Mouse (Mus musculus) embryonic facial prominence, embryonic 15.5 days (tissue): ENCODE results near the gene Cyp24a1. TPM values are rescaled to one million over a fixed set of nuclear protein-coding genes. Genes with fewer than 3 reads are reported as not detected.
A peak's percentile ranks its signal among the peaks of the same experiment; 100 is the strongest.
"Not testable (repeated sequence)": the region's sequence is repeated elsewhere in the genome, so short reads cannot be mapped to it uniquely, and the experiment has no call there.

ENCODE experiments used
- ATAC-seq: fragments of 200-750 bp; cut with Nextera tagmentation; 2 replicates; pipeline ENCODE4 v1.8.0; 2017; ENCODE audit warnings: low read depth, moderate TSS enrichment; ENCODE audit not compliant: insufficient number of reproducible peaks, low FRiP score, low TSS enrichment
- H3K27ac ChIP-seq: fragments of 300-500 bp; sonication (generic); replicated peaks from 2 replicates; pipeline ENCODE4 v1.5.1; 2015; ENCODE audit warnings: mild to moderate bottlenecking, inconsistent platforms
- H3K27me3 ChIP-seq: fragments of 300-500 bp; sonication (generic); 2 replicates; pipeline ENCODE4 v1.6.1; 2015; ENCODE audit warnings: inconsistent platforms
- H3K36me3 ChIP-seq: fragments of 300-500 bp; sonication (generic); 2 replicates; pipeline ENCODE4 v1.6.1; 2015; ENCODE audit warnings: mild to moderate bottlenecking, inconsistent platforms
- H3K4me1 ChIP-seq: fragments of 300-500 bp; sonication (generic); 2 replicates; pipeline ENCODE4 v1.6.1; 2015; ENCODE audit warnings: inconsistent platforms
- H3K4me2 ChIP-seq: fragments of 300-500 bp; sonication (generic); replicated peaks from 2 replicates; pipeline ENCODE4 v1.6.1; 2015; ENCODE audit warnings: mild to moderate bottlenecking, inconsistent platforms
- H3K4me3 ChIP-seq: fragments of 300-500 bp; sonication (generic); replicated peaks from 2 replicates; pipeline ENCODE4 v1.5.1; 2015; ENCODE audit warnings: mild to moderate bottlenecking, inconsistent platforms
- H3K9ac ChIP-seq: fragments of 300-500 bp; sonication (generic); 2 replicates; pipeline ENCODE4 v1.6.1; 2015; ENCODE audit warnings: inconsistent platforms
- H3K9me3 ChIP-seq: fragments of 300-500 bp; sonication (generic); replicated peaks from 2 replicates; pipeline ENCODE4 v1.6.1; 2016; ENCODE audit warnings: inconsistent platforms
- WGBS: fragments of 180-500 bp; shearing (Covaris S2); methylation state at CpG from one replicate; pipeline ENCODE4 v1.1.7; 2015; 5-methylcytosine and 5-hydroxymethylcytosine counted together
- polyA plus RNA-seq: library from polyadenylated mRNA; unstranded; fragments of >200 nt; fragmentation: Nextera tagmentation; extraction: Ambion mirVana; gene quantifications from 2 replicates; pipeline ENCODE4 v1.2.1, GENCODE M21; 2015

Cyp24a1 gene
- polyA plus RNA-seq, 1 experiment from 2014 or later = 0.09 TPM

DNA sequence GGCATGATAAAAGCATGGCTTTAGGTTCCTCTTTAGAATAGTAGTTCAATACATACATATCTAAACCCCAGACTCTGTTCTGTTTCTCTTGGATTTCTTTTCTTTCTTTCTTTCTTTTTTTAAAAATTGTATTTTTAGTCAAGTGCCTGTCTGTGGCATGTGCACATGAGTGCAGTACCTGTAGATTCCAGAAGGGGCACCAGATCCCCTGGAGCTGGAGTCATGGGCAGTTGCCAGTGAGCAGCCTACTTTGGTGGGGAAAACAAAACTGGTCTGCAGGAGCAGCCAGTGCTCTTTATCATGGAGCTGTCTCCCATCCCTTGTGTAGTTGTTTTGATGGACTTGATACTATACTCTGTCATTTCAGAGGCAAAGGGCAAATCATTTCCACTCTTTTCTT, 28.9 kb downstream of the Cyp24a1 start:
- Histone ChIP-seq H3K27ac (no peak overlapping the region), H3K4me3 (no peak overlapping the region), H3K4me1 (no peaks in the 10 kb centered on the region), H3K9ac (no peak overlapping the region), H3K36me3 (no peaks in the 10 kb centered on the region), H3K9me3 (no peaks in the 10 kb centered on the region), H3K27me3 (peaks cover 5% of the 10 kb centered on the region; the same call in 1 of the 2 replicates), H3K4me2 (no peak overlapping the region)
- no peak for ATAC-seq

DNA sequence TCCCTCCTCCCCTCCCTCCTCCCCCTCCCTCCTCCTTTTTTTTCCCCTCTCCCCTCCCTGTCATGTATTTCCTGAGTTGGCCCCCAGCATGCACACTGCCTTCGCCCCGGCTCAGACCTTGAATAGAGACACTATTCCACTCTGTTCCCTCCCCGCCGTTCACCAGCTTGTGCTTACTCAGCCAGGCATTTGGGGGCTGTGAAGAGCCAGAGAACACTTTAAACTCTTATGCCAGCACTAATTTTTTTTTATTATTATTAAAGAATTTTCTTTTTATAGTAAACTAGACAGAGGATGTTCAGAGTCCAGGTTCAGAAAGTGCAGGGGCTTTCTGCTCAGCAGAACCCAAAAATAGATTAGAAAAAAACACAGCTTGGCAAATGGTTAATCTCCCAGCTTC, 32.1 kb downstream of the Cyp24a1 start:
- Histone ChIP-seq H3K9ac (no peak overlapping the region), H3K9me3 (no peaks in the 10 kb centered on the region), H3K4me1 (no peaks in the 10 kb centered on the region), H3K36me3 (no peaks in the 10 kb centered on the region), H3K4me3 (no peak overlapping the region), H3K4me2 (no peak overlapping the region), H3K27me3 (peaks cover 5% of the 10 kb centered on the region; the same call in 1 of the 2 replicates), H3K27ac (no peak overlapping the region)
- 50% methylated on average over 2 of the region's 4 CpGs for WGBS
- ATAC-seq = no peak

DNA sequence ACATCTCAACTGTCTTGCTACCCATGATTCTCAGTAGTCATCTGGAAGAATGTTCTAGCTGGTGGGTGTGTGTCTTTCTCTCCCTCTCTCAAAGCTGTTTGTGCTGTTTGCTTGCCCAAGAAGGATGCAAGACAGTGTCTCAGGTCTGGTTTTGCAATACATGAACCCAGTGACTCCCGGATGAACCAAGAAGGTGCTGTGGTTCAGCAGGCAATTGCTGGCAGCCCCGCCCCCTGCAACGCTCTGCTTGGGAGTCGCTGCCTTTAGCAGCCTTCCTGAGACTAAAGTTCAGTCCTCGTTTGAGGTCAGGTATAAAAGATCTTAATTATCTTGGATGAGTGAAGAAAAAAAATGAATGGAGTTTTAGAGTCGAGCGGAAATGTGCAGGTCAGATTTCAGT, 35.3 kb downstream of the Cyp24a1 start:
- no peaks in the 10 kb centered on the region for H3K36me3 ChIP-seq
- no peak for ATAC-seq
- H3K27me3 ChIP-seq = 0 out of 2 replicates have a peak, but pooled peaks cover 5% of the 10 kb centered on the region
- WGBS = 56% methylated on average over 7 of the region's 7 CpGs
- H3K9me3 ChIP-seq = no peaks in the 10 kb centered on the region
- no peak overlapping the region for H3K4me3 ChIP-seq
- H3K27ac ChIP-seq = no peak overlapping the region
- no peak overlapping the region for H3K4me2 ChIP-seq
- no peaks in the 10 kb centered on the region for H3K4me1 ChIP-seq
- H3K9ac ChIP-seq = no peak overlapping the region

DNA sequence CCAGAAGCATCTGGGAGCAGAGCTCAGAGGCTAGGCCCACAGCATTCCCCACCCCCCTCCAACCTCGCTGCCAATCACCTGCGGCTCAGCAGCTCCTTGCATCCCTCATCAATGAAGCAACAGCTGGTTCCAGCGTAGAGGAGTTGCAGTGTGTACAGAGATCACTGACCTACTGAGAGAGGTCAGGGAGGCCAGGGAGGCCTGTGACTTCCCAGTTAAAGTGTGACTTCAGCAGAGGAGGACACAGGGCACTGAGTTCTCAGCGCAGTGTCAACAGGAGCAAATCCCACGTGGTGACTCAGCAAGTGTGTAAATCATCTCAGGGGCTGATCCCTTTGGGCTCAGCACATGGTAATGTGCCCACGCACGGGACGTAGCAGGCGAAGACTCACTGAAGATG, 37.1 kb downstream of the Cyp24a1 start:
- no peaks in the 10 kb centered on the region for H3K4me1 ChIP-seq
- WGBS = 37% methylated on average over 9 of the region's 9 CpGs
- 0 out of 2 replicates have a peak, but pooled peaks cover 5% of the 10 kb centered on the region for H3K27me3 ChIP-seq
- H3K9ac ChIP-seq = no peak overlapping the region
- H3K9me3 ChIP-seq = no peaks in the 10 kb centered on the region
- no peak overlapping the region for H3K4me2 ChIP-seq
- H3K27ac ChIP-seq = no peak overlapping the region
- no peak overlapping the region for H3K4me3 ChIP-seq
- no peaks in the 10 kb centered on the region for H3K36me3 ChIP-seq
- no peak for ATAC-seq

DNA sequence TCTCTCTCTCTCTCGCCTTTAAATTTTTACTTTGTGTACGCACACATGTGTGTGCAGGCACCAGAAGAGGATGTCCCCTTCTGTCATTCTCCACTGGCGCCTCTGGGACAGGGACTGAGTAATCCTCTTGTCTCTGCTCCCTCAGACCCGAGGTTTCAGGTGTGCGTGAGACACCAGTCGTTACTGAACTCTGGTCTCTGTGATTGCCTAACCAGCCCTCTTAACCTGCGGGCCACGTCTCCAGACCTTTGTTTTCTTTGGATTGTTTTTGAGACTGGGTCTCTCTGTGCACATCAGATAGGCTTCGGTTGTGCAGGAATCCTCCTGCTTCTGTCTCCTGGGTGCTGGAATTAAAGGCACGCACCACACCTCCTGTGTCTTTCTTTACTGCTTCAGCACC, 37.8 kb downstream of the Cyp24a1 start:
- H3K4me3 ChIP-seq = no peak overlapping the region
- H3K4me2 ChIP-seq = no peak overlapping the region
- H3K36me3 ChIP-seq = no peaks in the 10 kb centered on the region
- H3K4me1 ChIP-seq = no peaks in the 10 kb centered on the region
- H3K9ac ChIP-seq = no peak overlapping the region
- ATAC-seq = no peak
- H3K27me3 ChIP-seq = 0 out of 2 replicates have a peak, but pooled peaks cover 5% of the 10 kb centered on the region
- H3K9me3 ChIP-seq = no peaks in the 10 kb centered on the region
- 54% methylated on average over 10 of the region's 10 CpGs for WGBS
- H3K27ac ChIP-seq = no peak overlapping the region

DNA sequence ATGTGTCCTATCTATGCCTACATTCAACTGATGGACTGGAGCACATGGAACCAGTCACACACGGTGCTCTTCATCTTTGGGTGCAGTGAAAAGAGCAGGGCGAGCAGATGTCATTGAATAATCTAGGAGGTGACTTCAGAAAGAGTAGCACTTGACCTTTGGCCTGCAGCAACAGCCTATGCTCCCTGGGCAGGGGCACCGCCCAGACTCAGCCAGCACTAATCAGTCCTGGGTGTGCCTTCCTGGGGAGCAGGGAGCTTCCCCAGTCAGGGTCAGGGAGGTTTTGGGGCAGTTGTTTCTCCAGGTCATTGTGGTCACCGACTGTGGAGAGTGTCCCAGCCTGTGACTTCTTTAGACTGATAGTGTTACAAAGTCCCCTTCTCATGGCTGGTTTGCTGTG, 43.1 kb downstream of the Cyp24a1 start:
- not testable (repeated sequence) for H3K9me3 ChIP-seq, H3K36me3 ChIP-seq, H3K9ac ChIP-seq, H3K4me3 ChIP-seq, H3K4me1 ChIP-seq, H3K27ac ChIP-seq, ATAC-seq, H3K4me2 ChIP-seq, H3K27me3 ChIP-seq
- 42% methylated on average over 3 of the region's 4 CpGs for WGBS

DNA sequence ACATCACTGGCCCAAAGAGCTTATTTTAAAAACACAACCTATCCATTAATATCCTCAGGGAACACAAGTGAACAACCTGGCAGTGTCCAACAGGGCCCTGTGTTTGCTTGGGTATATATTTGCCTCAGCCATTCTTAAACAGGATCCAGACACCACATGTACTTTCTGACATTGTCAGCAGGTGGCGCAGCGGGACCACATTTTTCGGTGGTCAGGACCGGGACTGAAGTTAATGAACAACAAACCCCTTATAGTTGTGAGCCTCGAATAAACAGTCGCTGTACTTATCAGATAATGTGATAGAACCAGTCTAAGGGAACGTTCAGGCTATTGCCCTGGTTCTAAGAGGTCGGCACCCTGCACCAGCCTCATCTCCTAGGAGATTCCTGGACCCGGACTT, 46.0 kb downstream of the Cyp24a1 start:
- Histone ChIP-seq H3K36me3 (no peaks in the 10 kb centered on the region), H3K4me3 (no peak overlapping the region), H3K9ac (no peak overlapping the region), H3K27me3 (no peaks in the 10 kb centered on the region), H3K4me1 (no peaks in the 10 kb centered on the region), H3K9me3 (no peaks in the 10 kb centered on the region), H3K4me2 (peak overlapping the region; percentile 34), H3K27ac (no peak overlapping the region)
- ATAC-seq = no peak
- 4% methylated on average over 9 of the region's 9 CpGs for WGBS

DNA sequence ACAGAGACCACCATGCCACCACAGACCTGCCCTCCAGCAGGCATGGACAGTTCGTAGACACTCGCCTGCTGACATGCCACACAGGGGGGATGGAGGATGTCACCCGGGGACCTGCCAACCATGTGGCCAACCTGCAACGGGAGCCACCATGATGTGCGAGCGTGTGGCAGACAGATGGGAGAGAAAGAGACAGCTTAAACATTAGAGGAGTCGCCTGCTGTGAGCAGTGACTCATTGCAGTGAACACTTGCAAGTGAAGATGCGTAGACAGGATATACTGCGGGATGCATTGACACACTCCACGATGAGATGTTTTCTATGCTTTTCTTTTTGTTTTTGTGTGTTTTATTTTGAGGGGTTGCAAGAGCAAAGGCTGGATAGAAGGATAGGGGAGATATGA, 49.3 kb downstream of the Cyp24a1 start:
- no peaks in the 10 kb centered on the region for H3K36me3 ChIP-seq
- no peaks in the 10 kb centered on the region for H3K4me1 ChIP-seq
- no peaks in the 10 kb centered on the region for H3K9me3 ChIP-seq
- no peak overlapping the region for H3K9ac ChIP-seq
- H3K27ac ChIP-seq = no peak overlapping the region
- no peak for ATAC-seq
- no peak overlapping the region for H3K4me3 ChIP-seq
- no peak overlapping the region for H3K4me2 ChIP-seq
- no peaks in the 10 kb centered on the region for H3K27me3 ChIP-seq
- WGBS = 58% methylated on average over 10 of the region's 10 CpGs

DNA sequence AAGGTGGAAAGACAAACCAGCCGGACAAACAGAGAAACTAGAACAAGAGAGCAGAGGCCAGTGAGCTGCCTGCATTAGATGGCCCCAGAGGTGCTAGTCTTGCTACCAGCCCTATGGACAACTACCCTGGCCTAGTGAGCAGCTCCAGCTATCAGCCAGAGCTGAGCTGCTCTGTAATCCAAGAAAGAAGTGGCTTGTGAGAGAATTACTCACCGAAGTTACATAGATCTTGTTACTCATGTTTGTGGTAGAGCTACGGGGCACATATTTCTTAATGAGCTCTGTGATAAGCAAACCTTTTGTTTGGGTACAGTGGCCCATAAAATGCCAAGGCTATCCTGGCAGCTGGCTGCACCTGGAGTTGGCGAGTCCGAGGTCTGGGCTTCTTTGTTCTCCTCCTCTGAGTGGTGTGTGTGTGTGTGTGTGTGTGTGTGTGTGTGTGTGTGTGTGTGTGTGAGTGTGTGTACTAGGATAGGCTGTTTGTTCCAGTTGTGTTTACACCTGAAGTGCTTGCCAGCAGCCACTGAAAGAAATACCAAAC, 50.0 kb downstream of the Cyp24a1 start:
- H3K9me3 ChIP-seq = no peaks in the 10 kb centered on the region
- no peaks in the 10 kb centered on the region for H3K27me3 ChIP-seq
- H3K4me3 ChIP-seq = no peak overlapping the region
- H3K4me1 ChIP-seq = no peaks in the 10 kb centered on the region
- 60% methylated on average over 5 of the region's 5 CpGs for WGBS
- H3K4me2 ChIP-seq = no peak overlapping the region
- H3K36me3 ChIP-seq = no peaks in the 10 kb centered on the region
- H3K9ac ChIP-seq = no peak overlapping the region
- no peak overlapping the region for H3K27ac ChIP-seq
- ATAC-seq = no peak

DNA sequence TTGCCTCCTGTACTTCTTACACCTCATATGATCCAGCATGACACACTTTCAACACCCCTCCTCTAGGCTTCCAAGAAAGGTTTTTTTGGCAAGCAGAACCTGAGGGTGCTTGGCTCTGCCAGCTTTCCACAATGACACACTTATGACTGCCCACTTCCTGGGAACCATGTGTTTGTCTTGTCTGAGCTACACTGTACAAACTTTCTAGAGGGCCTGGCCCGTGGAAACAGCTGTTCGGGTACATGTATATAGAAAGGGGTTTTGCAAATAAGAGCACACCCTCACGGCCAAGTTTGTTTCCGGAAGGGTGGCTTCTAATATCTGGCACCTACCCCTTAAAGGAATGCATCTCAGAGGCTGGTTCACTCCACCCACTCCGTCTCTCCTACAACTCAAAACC, 51.1 kb downstream of the Cyp24a1 start:
- Histone ChIP-seq H3K9ac (no peak overlapping the region), H3K36me3 (no peaks in the 10 kb centered on the region), H3K4me2 (no peak overlapping the region), H3K27ac (no peak overlapping the region), H3K4me3 (no peak overlapping the region), H3K4me1 (no peaks in the 10 kb centered on the region), H3K9me3 (no peaks in the 10 kb centered on the region), H3K27me3 (no peaks in the 10 kb centered on the region)
- no peak for ATAC-seq
- 56% methylated on average over 5 of the region's 5 CpGs for WGBS

DNA sequence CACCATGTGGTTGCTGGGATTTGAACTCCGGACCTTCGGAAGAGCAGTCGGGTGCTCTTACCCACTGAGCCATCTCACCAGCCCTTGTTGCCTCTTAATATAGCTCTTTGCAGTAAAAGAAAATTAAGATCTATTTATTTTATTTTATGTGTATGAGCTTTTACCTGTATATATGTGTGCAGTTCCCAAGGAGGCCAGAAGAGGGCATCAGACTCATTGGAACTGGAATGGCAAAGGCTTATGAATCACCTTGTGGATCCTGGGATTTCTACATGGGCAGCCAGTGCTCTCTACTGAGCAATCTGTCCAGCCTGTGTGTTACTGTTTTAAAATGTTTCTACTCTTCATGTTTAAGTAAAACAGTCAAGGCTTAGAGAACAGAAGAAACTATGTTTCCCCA, 54.4 kb downstream of the Cyp24a1 start:
- Histone ChIP-seq H3K4me3 (no peak overlapping the region), H3K27ac (no peak overlapping the region), H3K9me3 (no peaks in the 10 kb centered on the region), H3K4me1 (no peaks in the 10 kb centered on the region), H3K36me3 (no peaks in the 10 kb centered on the region), H3K4me2 (no peak overlapping the region), H3K27me3 (no peaks in the 10 kb centered on the region; the same call in 1 of the 2 replicates), H3K9ac (no peak overlapping the region)
- ATAC-seq = no peak
- WGBS = 80% methylated on average over 3 of the region's 3 CpGs

DNA sequence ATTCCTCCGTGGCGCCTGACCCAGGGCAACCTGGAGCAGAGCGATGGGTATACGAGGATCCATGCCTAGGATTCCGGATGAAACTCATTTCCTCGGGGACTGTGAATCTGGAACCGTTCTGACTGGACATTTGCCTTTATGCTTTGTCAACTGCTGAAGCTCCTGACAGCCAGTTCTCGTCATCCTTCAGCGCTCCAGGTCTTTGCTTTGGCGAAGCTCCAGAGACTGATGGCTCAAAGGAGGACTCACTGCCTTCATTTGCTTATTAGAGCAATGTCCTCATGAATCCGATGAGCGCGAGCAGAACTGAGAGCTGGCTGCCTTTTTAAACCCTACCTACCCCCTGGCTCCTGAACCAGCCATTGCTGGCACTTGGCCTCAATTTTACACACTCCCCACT, 58.2 kb downstream of the Cyp24a1 start:
- H3K4me1 ChIP-seq = no peaks in the 10 kb centered on the region
- 29% methylated on average over 13 of the region's 13 CpGs for WGBS
- no peak for ATAC-seq
- no peaks in the 10 kb centered on the region for H3K36me3 ChIP-seq
- H3K4me2 ChIP-seq = no peak overlapping the region
- H3K27me3 ChIP-seq = no peaks in the 10 kb centered on the region; the same call in 1 of the 2 replicates
- no peaks in the 10 kb centered on the region for H3K9me3 ChIP-seq
- H3K27ac ChIP-seq = no peak overlapping the region
- no peak overlapping the region for H3K9ac ChIP-seq
- no peak overlapping the region for H3K4me3 ChIP-seq
